Mouse (Mus musculus) hematopoietic stem cell, adult 5-6 weeks (primary cell): ENCODE measurements around the gene Gnb1l. TPM values are rescaled to one million over a fixed set of nuclear protein-coding genes. Genes with fewer than 3 reads are reported as not detected.

ENCODE experiments used
- ATAC-seq, 2 experiments: fragments of 125-278 bp in 1 of 2; replicated peaks in 1 of 2; 2 replicates each; pipeline ENCODE4 v1.8.0; 2016 to 2017; ENCODE audit warnings: inconsistent platforms in 2 of 2, mild to moderate bottlenecking in 2 of 2, moderate number of reproducible peaks in 2 of 2, low read depth in 1 of 2, moderate TSS enrichment in 1 of 2; ENCODE audit not compliant: low FRiP score in 2 of 2, poor library complexity in 2 of 2, severe bottlenecking in 2 of 2, insufficient read depth in 1 of 2, low TSS enrichment in 1 of 2
- total RNA-seq: library from RNA; stranded (forward); fragments of 172-1452, 232-1000 nt; gene quantifications from 2 replicates; pipeline ENCODE4 v1.2.3, GENCODE M21; 2017

The Gnb1l gene
- total RNA-seq, 1 experiment from 2014 or later = 4.5 TPM

GRCm38 (mm10) chr16:18577599-18578160 lies 79.2 kb downstream of the Gnb1l start:
- peak; percentile 69 to 72 for ATAC-seq

GRCm38 (mm10) chr16:18580389-18580788 lies 81.9 kb downstream of the Gnb1l start:
- no peak for ATAC-seq

DNA sequence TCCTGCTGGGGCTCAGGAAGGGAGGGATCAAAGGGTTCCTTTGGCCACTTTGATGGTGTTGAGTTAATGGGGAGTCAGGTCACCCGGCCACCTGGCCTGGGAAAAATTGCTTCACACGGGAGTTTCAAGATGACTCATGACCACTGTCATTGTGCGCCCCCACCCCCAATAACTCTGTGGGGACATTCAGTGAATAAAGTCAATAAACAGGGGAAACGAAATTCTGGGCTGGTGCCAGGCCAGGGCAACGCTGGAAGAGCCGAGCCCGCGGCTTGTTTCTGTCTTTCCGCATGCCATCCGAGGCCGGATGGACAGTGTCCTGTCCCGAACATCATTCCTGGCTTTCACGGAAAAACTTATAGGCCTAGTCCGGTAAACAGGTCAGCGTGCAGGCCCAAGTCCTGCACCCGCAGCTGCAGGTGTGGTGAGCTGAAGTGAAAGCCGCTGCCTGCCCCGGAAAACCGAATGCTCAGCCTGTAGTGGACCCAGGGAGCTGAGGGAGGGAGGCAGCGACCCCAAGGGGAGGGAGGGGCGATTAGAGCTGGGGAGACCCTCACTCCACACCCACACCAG lies 82.6 kb downstream of the Gnb1l start:
- no peak for ATAC-seq

DNA sequence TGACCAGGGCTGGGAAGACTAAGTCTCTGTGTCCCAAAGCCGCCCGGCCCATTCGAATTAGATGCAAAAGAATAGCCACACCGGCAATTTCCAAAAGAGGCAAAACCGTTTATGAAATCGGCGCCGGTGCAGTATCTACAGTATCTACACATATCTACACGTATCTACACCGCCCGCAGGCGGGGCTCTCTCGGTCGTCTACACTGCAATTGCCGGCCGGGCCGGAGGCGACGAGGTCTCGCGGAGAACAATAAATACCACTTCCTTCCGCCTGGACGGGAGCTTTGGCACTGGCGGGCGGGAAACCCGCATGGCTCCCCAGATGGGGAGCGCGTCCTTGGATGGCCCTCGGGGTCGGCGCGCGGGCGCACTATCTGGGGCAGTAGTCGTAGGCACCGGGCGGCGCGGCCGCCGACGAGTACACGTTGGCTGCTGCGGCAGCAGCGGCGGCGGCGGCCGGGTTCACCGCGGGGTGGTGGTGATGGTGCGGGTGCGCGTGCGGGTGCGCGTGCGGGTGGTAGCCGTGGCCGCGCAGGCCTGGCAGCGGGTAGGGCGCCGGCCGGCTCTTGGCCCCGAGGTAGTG lies 83.2 kb downstream of the Gnb1l start:
- 0 out of 4 replicates have a peak, but pooled peaks of 1 of the 2 experiments have one; percentile 7 for ATAC-seq

DNA sequence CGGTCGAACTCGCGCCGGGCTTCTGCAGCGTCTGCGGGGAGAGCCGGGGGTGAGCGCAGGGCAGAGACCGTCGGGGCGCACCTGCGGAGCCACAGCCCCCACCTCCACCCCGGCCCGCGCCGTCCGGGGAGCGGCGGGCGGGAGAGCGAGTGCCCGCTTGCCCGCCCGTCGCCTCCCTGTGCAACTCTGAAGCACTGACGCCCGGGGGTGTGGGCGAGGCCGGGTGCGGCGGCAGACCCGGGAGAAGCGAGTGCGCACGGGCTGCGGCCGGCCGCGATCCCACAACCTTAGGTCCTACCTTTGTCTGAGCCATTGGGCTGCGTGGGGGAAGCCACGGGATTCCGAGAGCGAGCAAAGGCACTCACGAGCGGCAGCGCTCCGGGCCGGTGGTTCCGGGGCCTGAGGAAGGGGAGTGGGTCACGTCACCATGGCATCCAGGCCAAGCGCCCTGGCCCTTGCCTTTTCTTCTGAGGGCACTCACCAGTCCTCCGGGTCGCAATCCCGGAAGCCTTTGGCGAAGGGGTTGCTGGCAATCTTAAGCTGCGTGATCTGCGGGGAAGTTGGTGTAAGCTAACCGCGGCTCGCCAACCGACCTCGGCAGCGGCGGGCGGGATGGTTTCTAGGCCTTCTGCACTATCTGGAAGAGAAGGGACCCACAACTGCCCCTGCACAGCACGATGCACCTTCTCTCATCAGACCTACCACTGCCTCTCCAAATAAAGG lies 84.1 kb downstream of the Gnb1l start:
- ATAC-seq = no peak

GRCm38 (mm10) chr16:18583169-18583568 lies 84.7 kb downstream of the Gnb1l start:
- ATAC-seq = no peak

DNA sequence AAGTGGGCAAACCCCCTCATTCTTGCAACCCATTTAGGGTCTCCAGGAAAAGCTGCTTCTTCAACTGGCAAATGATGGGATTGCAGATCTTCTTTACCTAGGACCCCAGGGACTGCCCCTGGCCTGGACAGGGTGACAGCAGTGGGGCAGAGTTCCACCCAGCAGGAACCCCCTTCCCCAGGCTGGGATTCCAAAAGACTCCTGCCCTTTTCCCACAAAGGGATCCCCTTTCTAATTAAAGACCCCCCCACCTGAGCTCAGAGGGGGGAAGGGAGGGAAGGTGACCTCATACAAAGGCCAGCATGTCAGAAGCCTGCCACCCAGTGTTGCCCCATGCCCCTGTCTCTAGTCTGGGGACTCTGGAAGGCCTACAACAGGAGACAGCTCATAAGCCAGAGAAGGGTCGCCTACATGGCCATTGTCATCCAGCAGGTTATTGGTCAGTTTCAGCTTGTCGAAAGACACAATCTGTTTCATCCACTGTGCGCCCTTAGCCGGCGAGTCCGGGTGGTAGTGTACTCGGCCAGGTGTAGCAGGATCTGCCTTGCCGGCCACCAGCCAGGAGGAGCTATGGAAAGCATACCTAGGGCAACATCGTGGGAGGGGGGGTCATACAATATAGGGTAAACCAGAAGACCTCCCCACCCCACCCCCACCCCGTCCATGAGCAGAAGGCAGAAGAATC lies 85.3 kb downstream of the Gnb1l start:
- no peak for ATAC-seq

DNA sequence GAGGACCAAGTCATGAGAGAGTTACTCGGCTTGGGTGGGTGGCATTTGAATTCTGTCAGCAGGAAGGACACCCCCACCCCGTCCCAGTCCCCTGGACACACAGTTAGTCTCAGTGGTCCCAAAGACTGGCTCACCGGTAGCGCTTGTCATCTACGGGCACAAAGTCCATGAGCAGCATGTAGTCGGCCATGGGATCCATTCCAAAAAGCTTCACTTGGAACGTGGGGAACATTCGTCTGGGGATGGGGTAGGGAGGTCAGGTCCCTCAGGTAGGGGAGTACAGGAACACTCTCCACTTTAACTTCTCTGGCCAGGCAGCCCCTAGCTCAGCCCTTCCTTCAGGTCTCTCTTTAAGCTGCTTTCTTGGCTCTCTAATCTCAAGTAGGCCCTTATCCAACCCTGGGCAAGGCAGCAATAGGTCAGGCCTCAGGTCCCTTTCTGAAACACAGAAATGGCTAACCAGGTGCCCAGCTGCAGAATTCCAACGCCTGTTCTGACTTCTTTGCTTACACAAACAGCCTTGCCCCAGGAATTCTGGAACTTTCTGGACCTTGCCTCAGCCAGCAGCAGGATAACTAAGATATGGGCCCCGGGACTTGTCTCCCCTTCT lies 86.5 kb downstream of the Gnb1l start:
- no peak for ATAC-seq

GRCm38 (mm10) chr16:18585676-18586075 lies 87.2 kb downstream of the Gnb1l start:
- no peak for ATAC-seq

DNA sequence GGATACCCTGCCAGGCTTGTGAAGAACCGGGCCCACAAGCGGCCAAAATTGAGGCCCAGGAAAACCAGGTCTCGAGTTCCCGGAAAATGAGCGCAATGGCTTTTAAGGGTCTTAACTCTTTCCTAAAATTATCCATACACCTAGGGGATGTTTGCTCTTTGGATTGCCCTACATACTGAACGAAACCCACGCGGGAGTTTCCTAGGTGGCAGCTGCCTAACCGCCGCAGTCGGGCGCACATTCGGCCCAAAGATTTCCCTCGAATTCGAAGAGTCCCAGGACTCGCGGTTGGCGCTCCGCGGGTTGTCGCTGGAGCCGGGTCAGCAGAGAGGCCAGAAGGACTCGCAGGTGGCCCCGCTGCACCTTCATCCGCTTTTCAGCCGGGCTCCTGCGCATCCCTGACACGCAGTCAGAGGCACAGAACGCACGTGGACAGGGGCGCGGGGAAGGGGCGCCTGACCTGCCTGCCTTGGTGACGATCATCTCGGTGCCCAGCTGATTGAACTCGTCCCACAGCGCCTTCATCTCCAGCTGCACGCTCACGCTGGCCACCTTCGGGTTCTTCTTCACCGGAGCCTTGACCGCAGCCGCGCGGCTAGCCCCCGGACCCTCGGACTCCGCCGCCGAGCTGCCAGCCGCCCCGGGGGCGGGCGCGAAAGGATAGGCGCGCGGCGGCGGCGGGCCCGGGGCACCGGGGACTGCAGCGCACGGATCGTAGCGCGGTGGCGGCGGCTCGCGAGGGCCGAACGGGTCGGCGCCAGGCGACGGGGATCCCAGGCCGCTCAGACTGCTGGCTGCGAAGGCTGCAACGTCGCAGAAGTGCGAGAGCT lies 87.8 kb downstream of the Gnb1l start:
- ATAC-seq = no peak

GRCm38 (mm10) chr16:18586906-18587546 lies 88.5 kb downstream of the Gnb1l start:
- ATAC-seq = no peak

DNA sequence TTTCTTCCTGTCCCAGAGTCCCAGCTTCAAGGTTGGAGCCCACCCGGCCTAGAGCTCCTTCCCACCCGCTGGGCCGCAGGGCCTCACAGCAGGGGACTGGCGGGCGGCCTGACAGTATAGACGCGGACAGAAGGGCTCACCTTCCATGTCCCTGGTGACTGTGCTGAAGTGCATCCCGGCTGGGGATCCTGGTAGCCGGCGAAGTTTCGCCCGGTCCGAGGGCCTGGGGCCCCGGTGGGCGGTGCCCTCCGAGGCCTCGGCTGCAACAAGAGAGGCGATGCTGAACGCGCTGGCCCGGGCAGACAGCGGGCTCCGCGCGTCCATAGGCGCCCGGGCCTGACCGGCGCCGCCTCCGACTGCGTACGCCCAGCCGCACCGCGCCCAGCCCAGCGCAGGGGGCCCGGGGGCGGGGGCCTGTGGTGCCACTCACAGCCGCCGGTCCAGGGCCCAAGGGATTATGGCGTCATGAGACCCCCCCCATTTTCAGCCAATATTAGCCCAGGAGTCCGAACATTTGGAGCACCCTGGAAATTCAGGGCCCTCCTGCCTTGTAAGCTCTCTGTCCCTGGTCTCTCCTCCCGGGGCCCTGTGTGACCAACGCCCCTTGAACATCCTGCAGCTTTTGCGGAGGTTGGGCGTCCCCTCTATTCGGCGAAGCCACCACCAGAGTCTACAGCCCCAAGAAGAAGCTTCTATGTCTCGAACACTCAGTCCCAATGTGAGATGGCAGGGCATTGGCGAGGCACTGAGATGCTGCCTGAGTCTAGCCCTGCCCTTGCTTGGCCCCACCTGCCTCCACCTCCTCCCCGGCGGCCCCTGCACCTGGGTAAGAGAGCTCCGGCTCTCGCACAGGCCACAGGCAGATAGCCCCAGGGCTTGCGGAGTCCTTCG lies 89.6 kb downstream of the Gnb1l start:
- no peak for ATAC-seq

DNA sequence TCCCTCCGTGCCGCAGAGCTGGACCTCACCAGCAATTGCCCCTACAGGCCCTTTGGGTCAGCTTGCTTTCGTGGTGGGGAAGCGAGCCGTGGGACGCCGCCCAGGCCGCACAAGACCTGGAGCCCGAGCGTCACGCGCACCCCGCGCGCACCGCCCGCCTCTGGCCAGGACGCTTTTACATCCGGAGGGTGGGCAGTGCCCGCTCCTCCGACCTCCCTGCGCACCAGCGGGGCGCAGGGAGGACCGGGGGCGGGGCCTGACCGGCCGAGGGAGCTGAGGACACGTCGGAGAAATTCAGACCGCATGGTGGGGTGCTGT lies 90.2 kb downstream of the Gnb1l start:
- ATAC-seq = no peak

DNA sequence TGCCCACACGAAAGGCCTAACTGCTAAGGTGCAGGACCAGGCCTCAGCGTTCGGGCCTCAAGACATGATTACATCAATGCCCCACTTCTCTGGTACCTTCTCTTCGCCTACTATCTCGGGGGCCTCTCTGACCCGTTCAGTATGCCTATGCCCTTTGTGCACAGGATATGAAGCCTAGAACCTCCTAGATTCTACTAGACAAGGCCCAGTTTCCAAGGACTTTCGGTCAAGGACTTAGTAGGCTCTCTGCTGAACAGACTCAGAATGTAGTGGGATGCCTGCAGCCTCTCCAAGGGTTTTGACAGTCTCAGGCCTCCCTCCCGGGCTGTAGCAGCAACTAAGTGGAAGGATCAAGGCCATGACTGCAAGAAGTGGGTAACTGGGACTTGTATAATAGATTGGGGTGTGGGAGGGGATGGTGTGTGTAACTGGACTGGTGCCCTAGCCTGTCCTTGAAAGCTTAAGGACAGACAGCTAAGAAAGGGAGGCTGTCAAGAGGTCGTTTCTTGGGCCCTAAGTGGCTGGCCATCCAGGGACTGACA lies 90.6 kb downstream of the Gnb1l start:
- no peak for ATAC-seq
